Mouse (Mus musculus): ENCODE measurements around the gene Sgk1. TPM values are rescaled to one million over a fixed set of nuclear protein-coding genes. Genes with fewer than 3 reads are reported as not detected.

Sgk1 gene
- polyA plus RNA-seq, 1 experiment from 2014 or later: 150 TPM

DNA sequence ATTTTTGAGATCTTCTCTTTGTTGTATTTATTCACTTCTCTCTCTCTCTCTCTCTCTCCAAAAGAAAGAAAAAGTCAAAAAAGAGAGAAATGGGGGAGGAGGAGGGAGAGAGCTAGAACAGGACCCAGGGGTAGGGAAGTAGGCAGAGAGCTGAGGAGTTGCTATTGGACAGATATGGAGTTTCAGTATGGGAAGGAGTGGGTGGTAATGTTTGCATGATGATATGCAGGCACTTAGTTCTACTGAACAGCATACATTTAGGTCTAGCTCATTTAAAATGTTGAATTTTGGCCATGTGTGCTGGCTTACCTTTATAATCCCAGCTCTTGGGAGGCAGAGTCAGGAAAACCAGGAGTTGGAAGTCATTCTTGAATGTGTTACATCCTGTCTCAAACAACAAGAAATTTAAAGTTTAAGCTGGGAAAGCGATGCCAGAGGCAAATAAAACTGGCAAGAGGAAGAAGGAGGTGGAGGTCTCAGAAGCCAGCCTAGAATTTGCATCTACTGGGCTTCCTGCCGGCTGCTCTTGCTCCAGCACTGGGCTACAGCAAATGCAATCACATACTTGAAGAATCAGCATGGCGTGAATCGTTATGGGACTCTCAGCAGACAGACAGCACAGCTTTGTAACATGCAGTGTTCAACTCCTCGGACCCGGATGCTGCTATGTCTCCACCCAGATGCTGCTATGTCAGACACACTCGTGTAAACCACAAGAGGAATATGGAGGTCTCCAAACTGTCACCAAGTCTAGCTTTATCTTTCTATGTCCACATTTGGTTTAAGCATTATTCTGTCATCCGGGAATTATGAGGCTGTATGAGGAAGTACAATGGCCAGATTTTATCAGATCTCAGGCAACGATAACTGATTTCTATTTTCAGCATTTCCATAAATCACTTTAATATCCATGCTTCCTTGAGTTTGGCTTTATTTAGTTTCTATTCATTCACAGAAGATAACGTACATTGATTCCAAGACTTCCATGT lies 20.5 kb downstream of the Sgk1 start:
- TF ChIP-seq CTCF (IDR thresholded peaks at IDR 0.05; ENCODE audit: low read depth): no peak
- WGBS: 62% methylated on average over 10 of the region's 10 CpGs
- no peaks in the 10 kb centered on the region for H3K9me3 ChIP-seq (replicated peaks; ENCODE audit: low read length)
- no peaks in the 10 kb centered on the region for H3K36me3 ChIP-seq (ENCODE audit: insufficient read depth, low read length)
- no peak overlapping the region for H3K4me3 ChIP-seq (replicated peaks; ENCODE audit: low read depth, low read length)
- DNase-seq (ENCODE audit: low spot score) (peak; percentile 49), ATAC-seq (replicated peaks; ENCODE audit: low FRiP score, low read depth) (no peak)
- H3K27me3 ChIP-seq (ENCODE audit: insufficient read depth, low read length): no peaks in the 10 kb centered on the region
- no peak overlapping the region for H3K27ac ChIP-seq
- H3K9ac ChIP-seq (ENCODE audit: low read depth, low read length): no peak overlapping the region
- no peaks in the 10 kb centered on the region for H3K4me1 ChIP-seq (replicated peaks; ENCODE audit: insufficient read depth, low read length)
- no peak overlapping the region for H3K4me2 ChIP-seq (ENCODE audit: low read length)

DNA sequence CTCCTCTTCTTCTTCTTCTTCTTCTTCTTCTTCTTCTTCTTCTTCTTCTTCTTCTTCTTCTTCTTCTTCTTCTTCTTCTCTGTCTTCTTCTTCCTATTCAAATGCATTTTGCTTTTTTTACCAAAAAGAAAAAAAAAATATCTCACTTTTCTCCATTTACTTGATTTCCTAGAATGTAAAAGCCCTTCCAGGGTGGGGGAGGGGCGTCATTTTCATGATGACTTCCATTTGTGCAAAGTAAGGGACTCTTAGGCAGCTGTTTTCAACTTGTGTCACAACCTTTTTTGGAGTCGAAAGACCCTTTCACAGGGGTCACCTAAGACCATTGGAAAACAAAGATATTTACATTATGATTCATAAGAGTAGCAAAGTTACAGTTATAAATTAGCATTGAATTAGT lies 22.2 kb downstream of the Sgk1 start:
- Histone ChIP-seq H3K27me3 (ENCODE audit: insufficient read depth, low read length) (no peaks in the 10 kb centered on the region), H3K4me1 (replicated peaks; ENCODE audit: insufficient read depth, low read length) (no peaks in the 10 kb centered on the region)
- WGBS: 77% methylated on average over 2 of the region's 2 CpGs

DNA sequence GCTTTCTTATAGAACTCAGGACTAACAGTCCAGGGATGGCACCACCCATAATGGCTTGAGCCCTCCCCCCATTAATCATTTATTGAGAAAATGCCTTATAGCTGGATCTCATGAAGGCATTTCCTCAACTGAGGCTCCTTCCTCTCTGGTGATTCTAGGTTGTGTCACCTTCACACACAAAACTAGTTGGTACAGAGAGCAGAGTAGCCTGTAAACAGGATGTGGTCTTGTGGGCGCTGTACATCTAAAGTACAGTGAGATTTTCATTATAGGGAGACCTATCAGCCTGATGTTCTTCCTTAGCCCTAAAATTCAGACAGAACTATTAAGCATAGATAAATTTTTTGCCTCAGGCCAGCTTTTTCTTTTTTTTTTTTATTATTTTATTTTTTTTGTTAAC lies 23.6 kb downstream of the Sgk1 start:
- Histone ChIP-seq H3K4me3 (replicated peaks; ENCODE audit: low read depth, low read length) (no peak overlapping the region), H3K36me3 (ENCODE audit: insufficient read depth, low read length) (no peaks in the 10 kb centered on the region), H3K27ac (no peak overlapping the region), H3K9ac (ENCODE audit: low read depth, low read length) (no peak overlapping the region), H3K4me2 (ENCODE audit: low read length) (no peak overlapping the region), H3K4me1 (replicated peaks; ENCODE audit: insufficient read depth, low read length) (no peaks in the 10 kb centered on the region), H3K27me3 (ENCODE audit: insufficient read depth, low read length) (no peaks in the 10 kb centered on the region), H3K9me3 (replicated peaks; ENCODE audit: low read length) (no peaks in the 10 kb centered on the region)
- TF ChIP-seq CTCF (IDR thresholded peaks at IDR 0.05; ENCODE audit: low read depth): no peak
- WGBS: 100% methylated on average over 1 of the region's 1 CpGs
- ATAC-seq (replicated peaks; ENCODE audit: low FRiP score, low read depth) (no peak), DNase-seq (ENCODE audit: low spot score) (no peak)

More for the DNA sequence above, 22.2 kb downstream of the Sgk1 start:
- TF ChIP-seq CTCF (IDR thresholded peaks at IDR 0.05; ENCODE audit: low read depth): no peak
- Histone ChIP-seq H3K9me3 (replicated peaks; ENCODE audit: low read length) (no peaks in the 10 kb centered on the region), H3K4me3 (replicated peaks; ENCODE audit: low read depth, low read length) (no peak overlapping the region), H3K27ac (no peak overlapping the region), H3K36me3 (ENCODE audit: insufficient read depth, low read length) (no peaks in the 10 kb centered on the region), H3K9ac (ENCODE audit: low read depth, low read length) (no peak overlapping the region), H3K4me2 (ENCODE audit: low read length) (no peak overlapping the region)
- peak; percentile 38 for DNase-seq (ENCODE audit: low spot score)
- no peak for ATAC-seq (replicated peaks; ENCODE audit: low FRiP score, low read depth)

DNA sequence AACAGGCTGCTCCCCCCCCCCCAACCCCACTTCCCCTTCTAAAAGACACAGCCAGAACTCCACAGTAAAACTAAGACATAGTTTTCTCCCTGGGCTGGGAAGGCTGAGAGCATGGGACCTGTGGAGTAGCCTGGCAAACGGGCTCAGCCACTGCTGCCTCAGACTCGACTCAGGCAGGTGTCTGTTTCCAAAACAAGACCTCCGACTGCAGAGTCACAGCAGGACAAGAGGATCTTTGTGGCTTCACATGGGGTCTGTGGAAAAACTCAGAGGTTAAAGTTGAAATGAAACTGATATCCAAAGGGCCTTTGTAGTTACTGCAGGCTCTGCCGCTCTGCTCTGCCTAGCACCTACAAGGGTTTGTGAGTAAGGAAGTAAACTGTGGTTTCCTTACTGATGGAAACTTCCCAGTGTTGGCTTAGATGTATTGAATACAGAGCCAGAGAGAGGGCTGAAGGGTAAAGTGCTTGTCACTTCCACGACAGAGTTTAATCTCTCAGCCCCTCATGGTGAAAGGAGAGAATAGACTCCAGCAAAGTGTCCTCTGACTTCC lies 25.0 kb downstream of the Sgk1 start:
- ATAC-seq (replicated peaks; ENCODE audit: low FRiP score, low read depth): no peak
- Histone ChIP-seq H3K9ac (ENCODE audit: low read depth, low read length) (no peak overlapping the region), H3K27me3 (ENCODE audit: insufficient read depth, low read length) (no peaks in the 10 kb centered on the region), H3K36me3 (ENCODE audit: insufficient read depth, low read length) (no peaks in the 10 kb centered on the region), H3K27ac (no peak overlapping the region), H3K4me3 (replicated peaks; ENCODE audit: low read depth, low read length) (no peak overlapping the region), H3K4me1 (replicated peaks; ENCODE audit: insufficient read depth, low read length) (no peaks in the 10 kb centered on the region), H3K4me2 (ENCODE audit: low read length) (no peak overlapping the region), H3K9me3 (replicated peaks; ENCODE audit: low read length) (no peaks in the 10 kb centered on the region)
- DNase-seq (ENCODE audit: low spot score): no peak
- no peak for TF ChIP-seq CTCF (IDR thresholded peaks at IDR 0.05; ENCODE audit: low read depth)
- WGBS: 34% methylated on average over 5 of the region's 5 CpGs

DNA sequence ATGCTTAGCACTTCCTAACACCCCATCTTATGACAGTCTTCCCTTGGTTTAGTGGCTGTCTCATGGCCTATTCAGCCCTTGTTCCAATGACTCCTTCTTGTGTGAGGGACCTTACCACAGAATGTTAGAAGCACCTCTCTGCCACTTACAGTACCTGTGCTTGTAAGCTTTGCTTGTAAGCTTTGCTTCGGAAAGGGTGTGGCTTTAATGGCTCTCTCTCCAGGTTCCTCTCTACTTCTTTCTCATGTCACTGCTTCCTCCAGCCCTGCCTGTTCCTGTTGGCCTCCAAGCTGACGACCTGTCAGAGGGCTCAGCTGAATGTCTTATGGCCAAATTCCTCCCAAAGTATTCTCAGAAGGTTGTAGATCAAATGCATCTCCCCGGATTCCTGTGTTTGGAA lies 25.8 kb downstream of the Sgk1 start:
- DNase-seq (ENCODE audit: low spot score): no peak
- Histone ChIP-seq H3K27ac (no peak overlapping the region), H3K4me2 (ENCODE audit: low read length) (no peak overlapping the region), H3K9ac (ENCODE audit: low read depth, low read length) (no peak overlapping the region), H3K4me1 (replicated peaks; ENCODE audit: insufficient read depth, low read length) (no peaks in the 10 kb centered on the region), H3K4me3 (replicated peaks; ENCODE audit: low read depth, low read length) (no peak overlapping the region), H3K27me3 (ENCODE audit: insufficient read depth, low read length) (no peaks in the 10 kb centered on the region), H3K9me3 (replicated peaks; ENCODE audit: low read length) (no peaks in the 10 kb centered on the region), H3K36me3 (ENCODE audit: insufficient read depth, low read length) (no peaks in the 10 kb centered on the region)
- no peak for ATAC-seq (replicated peaks; ENCODE audit: low FRiP score, low read depth)
- WGBS: 61% methylated on average over 3 of the region's 3 CpGs
- no peak for TF ChIP-seq CTCF (IDR thresholded peaks at IDR 0.05; ENCODE audit: low read depth)

DNA sequence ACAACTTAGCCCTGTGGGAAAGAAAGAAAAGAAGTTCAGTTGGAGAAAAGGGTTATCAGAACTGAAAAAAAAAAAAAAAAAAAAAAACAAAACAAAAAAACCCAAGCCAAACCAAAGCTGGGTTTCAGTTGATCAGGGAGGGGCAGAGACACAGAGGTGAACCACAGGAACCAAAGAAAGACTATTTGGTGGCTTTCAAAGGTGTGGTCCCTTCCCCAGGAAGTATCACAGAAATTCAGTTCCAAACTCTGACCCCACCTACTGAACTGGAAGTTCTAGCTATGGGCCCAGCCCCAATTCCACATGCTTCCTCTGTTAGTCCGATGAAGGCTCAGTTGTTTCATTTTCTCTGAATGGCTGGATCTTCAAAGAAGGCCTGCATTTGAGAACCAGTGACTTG lies 26.7 kb downstream of the Sgk1 start:
- 75% methylated on average over 1 of the region's 1 CpGs for WGBS
- H3K4me1 ChIP-seq (replicated peaks; ENCODE audit: insufficient read depth, low read length): no peaks in the 10 kb centered on the region
- no peak overlapping the region for H3K9ac ChIP-seq (ENCODE audit: low read depth, low read length)
- H3K27ac ChIP-seq: no peak overlapping the region
- no peaks in the 10 kb centered on the region for H3K36me3 ChIP-seq (ENCODE audit: insufficient read depth, low read length)
- H3K27me3 ChIP-seq (ENCODE audit: insufficient read depth, low read length): no peaks in the 10 kb centered on the region
- no peak for DNase-seq (ENCODE audit: low spot score)
- ATAC-seq (replicated peaks; ENCODE audit: low FRiP score, low read depth): no peak
- H3K4me2 ChIP-seq (ENCODE audit: low read length): no peak overlapping the region
- H3K4me3 ChIP-seq (replicated peaks; ENCODE audit: low read depth, low read length): no peak overlapping the region
- H3K9me3 ChIP-seq (replicated peaks; ENCODE audit: low read length): no peaks in the 10 kb centered on the region
- TF ChIP-seq CTCF (IDR thresholded peaks at IDR 0.05; ENCODE audit: low read depth): no peak

Data from kidney, postnatal 0 days (tissue).